Mouse (Mus musculus) liver, adult 2 months (tissue): ENCODE results near the gene Zfp207.
A peak's percentile ranks its signal among the peaks of the same experiment; 100 is the strongest.

Source experiments
- CTCF ChIP-seq: fragments of 200-500 bp; IDR thresholded peaks from 2 replicates; pipeline ENCODE4 v1.5.1; 2011; ENCODE audit warnings: low read depth, low read length, control low read depth
- POLR2A ChIP-seq: fragments of 200-500 bp; IDR thresholded peaks from 2 replicates; pipeline ENCODE4 v1.6.1; 2011; ENCODE audit warnings: low read length, control low read depth; ENCODE audit not compliant: insufficient read depth; ENCODE audit errors: extremely low read depth

DNA sequence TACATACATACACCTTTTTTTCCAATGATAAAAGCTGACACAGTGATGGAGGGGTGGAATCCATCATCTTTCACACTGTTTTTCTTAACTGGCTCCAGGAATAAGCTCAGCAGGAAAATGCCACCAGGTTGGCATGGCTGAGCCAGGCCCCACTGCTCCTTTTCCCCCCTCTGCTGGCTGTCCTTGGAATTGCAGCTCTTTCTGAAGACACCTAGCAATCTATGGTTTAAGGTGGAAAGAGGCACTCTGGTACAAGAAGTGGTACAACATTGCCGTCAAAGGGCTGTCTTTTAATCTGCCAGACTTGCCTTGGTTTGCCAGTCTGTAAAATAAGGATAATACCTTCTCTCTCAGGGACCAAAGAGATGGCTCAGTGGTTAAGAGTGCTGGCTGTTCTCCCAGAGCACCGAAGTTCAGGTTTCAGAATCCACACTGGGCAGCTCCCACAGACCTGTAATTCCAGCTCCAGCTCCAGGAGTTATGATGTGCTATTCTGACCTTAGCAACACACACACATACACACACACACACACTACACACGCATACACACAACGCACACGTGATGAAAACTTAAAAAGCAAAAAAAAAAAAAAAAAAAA lies 31.1 kb upstream of the Zfp207 start:
- TF ChIP-seq CTCF (peak; percentile 90), POLR2A (no peak)
